16 mouse cellular contexts compared by ENCODE assay signal in the genomic region with DNA sequence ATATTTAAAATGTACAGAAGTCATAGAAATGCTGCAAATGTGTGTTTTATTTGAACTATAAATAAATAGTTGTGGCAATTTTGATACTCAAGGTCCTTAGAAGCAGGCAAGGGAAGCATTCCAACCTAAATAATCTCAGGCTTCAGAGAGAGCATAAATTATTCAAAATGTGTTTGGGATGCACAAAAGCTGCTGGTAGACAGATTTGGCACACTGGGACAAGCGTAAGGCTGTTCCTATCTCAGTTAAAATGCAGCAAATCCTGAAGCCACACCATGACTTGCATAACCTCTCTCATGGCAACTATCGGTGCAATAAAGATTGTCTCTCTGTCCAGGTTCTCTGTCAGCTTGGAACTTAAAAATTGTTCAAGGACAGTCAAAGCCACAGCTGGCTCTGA.
"Had no signal": no experiment of that assay in that cellular context is flagged by ENCODE, and none has a peak within 500 bp of the region (broad histone marks: within the 10 kb centered on the region; RNA-seq: fewer than 3 reads in every experiment).

No protein-coding gene starts in this region.

- H3K9me3 ChIP-seq: liver, embryonic 13.5 days; lung, embryonic 15.5 days; midbrain, embryonic 12.5 days; midbrain, embryonic 15.5 days; neural tube, embryonic 12.5 days; neural tube, embryonic 15.5 days had no signal

- H3K4me1 ChIP-seq: liver, embryonic 13.5 days; lung, embryonic 15.5 days; midbrain, embryonic 12.5 days; midbrain, embryonic 15.5 days; neural tube, embryonic 12.5 days; neural tube, embryonic 15.5 days had no signal

- H3K9ac ChIP-seq: liver, embryonic 13.5 days; lung, embryonic 15.5 days; midbrain, embryonic 12.5 days; midbrain, embryonic 15.5 days; neural tube, embryonic 12.5 days; neural tube, embryonic 15.5 days had no signal

- H3K4me2 ChIP-seq: liver, embryonic 13.5 days; lung, embryonic 15.5 days; midbrain, embryonic 12.5 days; midbrain, embryonic 15.5 days; neural tube, embryonic 12.5 days; neural tube, embryonic 15.5 days had no signal

- H3K4me3 ChIP-seq: layer of hippocampus, adult 2 months; liver, embryonic 13.5 days; lung, embryonic 15.5 days; midbrain, embryonic 12.5 days; midbrain, embryonic 15.5 days; neural tube, embryonic 12.5 days; neural tube, embryonic 15.5 days had no signal

- H3K27ac ChIP-seq: layer of hippocampus, adult 2 months; liver, embryonic 13.5 days; lung, embryonic 15.5 days; midbrain, embryonic 12.5 days; midbrain, embryonic 15.5 days; neural tube, embryonic 12.5 days; neural tube, embryonic 15.5 days; stomach, postnatal 0 days had no signal

- H3K27me3 ChIP-seq: liver, embryonic 13.5 days; lung, embryonic 15.5 days; midbrain, embryonic 12.5 days; midbrain, embryonic 15.5 days; neural tube, embryonic 12.5 days; neural tube, embryonic 15.5 days had no signal

- H3K36me3 ChIP-seq: liver, embryonic 13.5 days; lung, embryonic 15.5 days; midbrain, embryonic 12.5 days; midbrain, embryonic 15.5 days; neural tube, embryonic 12.5 days; neural tube, embryonic 15.5 days had no signal

- ATAC-seq: midbrain, embryonic 15.5 days had no signal

- DNase-seq: kidney, adult 11 months; kidney, adult 8-10 months; kidney, postnatal 25 days; layer of hippocampus, adult 9-11 months; liver, embryonic 13.5 days; right cerebral cortex, adult 18-20 months; right cerebral cortex, postnatal 14 days; right cerebral cortex, postnatal 4 days; thymus, postnatal 25 days had no signal
